Mouse (Mus musculus) ovary, postnatal 14 days (tissue): ENCODE results near the gene H2-Eb2.
A peak's percentile ranks its signal among the peaks of the same experiment; 100 is the strongest.
"Not testable (repeated sequence)": the region's sequence is repeated elsewhere in the genome, so short reads cannot be mapped to it uniquely, and the experiment has no call there.

Experiments
- DNase-seq: peaks from one replicate; pipeline ENCODE4 v3.0.0; 2022; ENCODE audit warnings: low spot score

The H2-Eb2 gene

GRCm38 (mm10) chr17:34306407-34306806, 19.1 kb upstream of the H2-Eb2 start:
- DNase-seq, result no peak

GRCm38 (mm10) chr17:34307216-34307615, 18.2 kb upstream of the H2-Eb2 start:
- no peak for DNase-seq

GRCm38 (mm10) chr17:34308161-34308560, 17.3 kb upstream of the H2-Eb2 start:
- no peak for DNase-seq

- no peak for DNase-seq
Observed at GRCm38 (mm10) chr17:34309225-34309624, 16.2 kb upstream of the H2-Eb2 start.

GRCm38 (mm10) chr17:34309683-34310385, 15.6 kb upstream of the H2-Eb2 start:
- peak; percentile 44 for DNase-seq

GRCm38 (mm10) chr17:34310526-34310925, 14.9 kb upstream of the H2-Eb2 start:
- not testable (repeated sequence) for DNase-seq

- DNase-seq, result no peak
Observed at GRCm38 (mm10) chr17:34312185-34312584, 13.3 kb upstream of the H2-Eb2 start.

GRCm38 (mm10) chr17:34313393-34313792, 12.1 kb upstream of the H2-Eb2 start:
- peak; percentile 74 for DNase-seq

- no peak for DNase-seq
Observed at GRCm38 (mm10) chr17:34314286-34314685, 11.2 kb upstream of the H2-Eb2 start.

GRCm38 (mm10) chr17:34315512-34315911, 10.0 kb upstream of the H2-Eb2 start:
- no peak for DNase-seq

- DNase-seq, result no peak
Observed at GRCm38 (mm10) chr17:34316697-34317096, 8.8 kb upstream of the H2-Eb2 start.

- DNase-seq, result no peak
Observed at GRCm38 (mm10) chr17:34317275-34317674, 8.2 kb upstream of the H2-Eb2 start.

- no peak for DNase-seq
Observed at GRCm38 (mm10) chr17:34326373-34326772, 908 bp downstream of the H2-Eb2 start.

GRCm38 (mm10) chr17:34329807-34330206, 4.3 kb downstream of the H2-Eb2 start:
- no peak for DNase-seq

- DNase-seq, result no peak
Observed at GRCm38 (mm10) chr17:34331200-34331599, 5.7 kb downstream of the H2-Eb2 start.

- no peak for DNase-seq
Observed at GRCm38 (mm10) chr17:34340619-34341402, 15.3 kb downstream of the H2-Eb2 start.

GRCm38 (mm10) chr17:34344882-34345281, 19.4 kb downstream of the H2-Eb2 start:
- no peak for DNase-seq

GRCm38 (mm10) chr17:34345486-34345885, 20.0 kb downstream of the H2-Eb2 start:
- no peak for DNase-seq

- DNase-seq, result no peak
Observed at GRCm38 (mm10) chr17:34346041-34346440, 20.6 kb downstream of the H2-Eb2 start.

- peak; percentile 18 for DNase-seq
Observed at GRCm38 (mm10) chr17:34347606-34348308, 22.3 kb downstream of the H2-Eb2 start.

GRCm38 (mm10) chr17:34349429-34349828, 24.0 kb downstream of the H2-Eb2 start:
- DNase-seq, result peak; percentile 78

GRCm38 (mm10) chr17:34354539-34354938, 29.1 kb downstream of the H2-Eb2 start, which contains the start of gene Btnl2:
Gene Btnl2, plus strand, starts transcription at chr17:34354822.
- no peak for DNase-seq

GRCm38 (mm10) chr17:34354940-34355339, 29.5 kb downstream of the H2-Eb2 start:
- no peak for DNase-seq
